Mouse (Mus musculus) kidney, postnatal 0 days (tissue): ENCODE results near the gene Gpm6a. TPM values are rescaled to one million over a fixed set of nuclear protein-coding genes. Genes with fewer than 3 reads are reported as not detected.
"Not testable (repeated sequence)": the region's sequence is repeated elsewhere in the genome, so short reads cannot be mapped to it uniquely, and the experiment has no call there.

Experiments
- ATAC-seq: fragments of 200-750 bp; cut with Nextera tagmentation; replicated peaks from 2 replicates; pipeline ENCODE4 v1.8.0; 2017; ENCODE audit warnings: low read depth, moderate number of reproducible peaks, moderate TSS enrichment, moderate library complexity; ENCODE audit not compliant: low FRiP score
- DNase-seq: peaks from one replicate; pipeline ENCODE4 v3.0.0-alpha.2; 2016; ENCODE audit warnings: low spot score
- H3K27ac ChIP-seq: fragments of 300-500 bp; sonication (generic); 2 replicates; pipeline ENCODE4 v1.5.1; 2014; ENCODE audit warnings: mild to moderate bottlenecking
- H3K27me3 ChIP-seq: fragments of 300-500 bp; sonication (generic); 2 replicates; pipeline ENCODE4 v1.6.1; 2014; ENCODE audit warnings: low read length, mixed read lengths; ENCODE audit not compliant: insufficient read depth
- H3K36me3 ChIP-seq: fragments of 300-500 bp; sonication (generic); 2 replicates; pipeline ENCODE4 v1.6.1; 2014; ENCODE audit warnings: low read length, mixed read lengths; ENCODE audit not compliant: insufficient read depth
- H3K4me1 ChIP-seq: fragments of 300-500 bp; sonication (generic); replicated peaks from 2 replicates; pipeline ENCODE4 v1.6.1; 2014; ENCODE audit warnings: antibody characterized with exemption, low read length, mixed read lengths; ENCODE audit not compliant: insufficient read depth
- H3K4me2 ChIP-seq: fragments of 300-500 bp; sonication (generic); 2 replicates; pipeline ENCODE4 v1.6.1; 2014; ENCODE audit warnings: mild to moderate bottlenecking, low read length, moderate library complexity, mixed read lengths
- H3K4me3 ChIP-seq: fragments of 300-500 bp; sonication (generic); replicated peaks from 2 replicates; pipeline ENCODE4 v1.5.1; 2014; ENCODE audit warnings: low read depth, low read length
- H3K9ac ChIP-seq: fragments of 300-500 bp; sonication (generic); 2 replicates; pipeline ENCODE4 v1.6.1; 2014; ENCODE audit warnings: low read depth, low read length
- H3K9me3 ChIP-seq: fragments of 300-500 bp; sonication (generic); replicated peaks from 2 replicates; pipeline ENCODE4 v1.6.1; 2016; ENCODE audit warnings: low read length, inconsistent platforms, mixed read lengths
- CTCF ChIP-seq: IDR thresholded peaks from 2 replicates; pipeline ENCODE4 v1.5.1; 2016; ENCODE audit warnings: antibody characterized with exemption, low read depth, mild to moderate bottlenecking, moderate library complexity
- WGBS: fragments of 180-500 bp; shearing (Covaris S2); extraction: QIAGEN DNeasy Blood & Tissue Kit; methylation state at CpG from one replicate; pipeline ENCODE4 v1.1.7; 2014; 5-methylcytosine and 5-hydroxymethylcytosine counted together
- polyA plus RNA-seq: library from polyadenylated mRNA; unstranded; fragments of >200 nt; fragmentation: Nextera tagmentation; extraction: Ambion mirVana; gene quantifications from 2 replicates; pipeline ENCODE4 v1.2.1, GENCODE M21; 2015

Gpm6a gene
- polyA plus RNA-seq, 1 experiment from 2014 or later, result 41.6 TPM

DNA sequence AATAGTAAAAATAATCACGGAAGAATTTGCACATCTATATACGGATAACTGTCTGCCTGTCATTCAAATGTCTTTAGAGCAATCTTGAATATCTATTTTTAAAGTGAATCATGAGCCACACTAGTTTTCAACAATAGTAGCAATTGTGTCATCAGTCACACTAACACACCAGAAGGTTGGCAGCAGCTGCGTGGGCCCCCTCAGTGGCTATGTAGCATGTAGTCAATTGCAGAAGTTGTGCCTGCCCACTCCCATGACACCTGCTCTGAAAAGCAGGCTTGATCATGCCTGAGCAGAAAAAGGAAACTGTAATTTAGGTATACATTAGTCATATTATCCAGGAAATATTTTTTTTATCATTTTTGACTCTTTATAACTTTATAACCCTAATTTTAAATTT, 93.8 kb downstream of the Gpm6a start:
- no peak overlapping the region for H3K27ac ChIP-seq
- no peaks in the 10 kb centered on the region for H3K36me3 ChIP-seq
- ATAC-seq (no peak), DNase-seq (no peak)
- no peak overlapping the region for H3K4me3 ChIP-seq
- H3K9me3 ChIP-seq, result no peaks in the 10 kb centered on the region
- no peak overlapping the region for H3K9ac ChIP-seq
- H3K4me2 ChIP-seq, result no peak overlapping the region
- H3K4me1 ChIP-seq, result no peaks in the 10 kb centered on the region
- no peaks in the 10 kb centered on the region for H3K27me3 ChIP-seq
- 85% methylated on average over 3 of the region's 3 CpGs for WGBS
- TF ChIP-seq CTCF, result no peak

DNA sequence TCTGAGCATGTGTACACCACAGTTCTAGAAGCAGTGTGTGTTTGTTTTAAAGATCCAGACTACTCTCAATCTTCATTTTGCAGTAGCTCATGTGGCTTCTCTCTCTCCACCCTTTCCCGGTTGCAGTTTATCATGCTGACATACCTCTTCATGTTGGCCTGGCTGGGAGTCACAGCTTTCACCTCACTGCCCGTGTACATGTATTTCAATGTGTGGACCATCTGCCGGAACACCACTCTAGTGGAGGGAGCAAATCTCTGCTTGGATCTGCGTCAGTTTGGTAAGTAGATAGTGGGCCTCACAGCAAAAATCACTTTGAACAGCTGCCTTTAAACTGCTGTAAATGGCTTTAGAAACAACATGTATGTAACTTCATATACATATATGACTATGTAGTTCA, 95.3 kb downstream of the Gpm6a start:
- H3K27ac ChIP-seq, result no peak overlapping the region
- H3K4me2 ChIP-seq, result no peak overlapping the region
- no peak for TF ChIP-seq CTCF

DNA sequence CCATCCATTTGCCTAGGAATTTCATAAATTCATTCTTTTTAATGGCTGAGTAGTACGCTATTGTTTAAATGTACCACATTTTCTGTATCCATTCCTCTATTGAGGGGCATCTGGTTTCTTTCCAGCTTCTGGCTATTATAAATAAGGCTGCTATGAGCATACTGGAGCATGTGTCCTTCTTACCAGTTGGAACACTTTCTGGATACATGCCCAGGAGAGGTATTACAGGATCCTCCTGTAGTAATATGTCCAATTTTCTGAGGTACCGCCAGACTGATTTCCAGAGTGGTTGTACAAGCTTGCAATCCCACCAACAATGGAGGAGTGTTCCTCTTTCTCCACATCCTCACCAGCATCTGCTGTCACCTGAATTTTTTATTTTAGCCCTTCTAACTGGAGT, 114.2 kb downstream of the Gpm6a start:
- H3K36me3 ChIP-seq, H3K4me1 ChIP-seq, DNase-seq, H3K4me2 ChIP-seq, H3K27me3 ChIP-seq, H3K9me3 ChIP-seq, H3K27ac ChIP-seq, H3K9ac ChIP-seq, ATAC-seq, H3K4me3 ChIP-seq: not testable (repeated sequence)
- WGBS, result 92% methylated on average over 2 of the region's 2 CpGs

More for the DNA sequence above, 95.3 kb downstream of the Gpm6a start:
- no peaks in the 10 kb centered on the region for H3K27me3 ChIP-seq
- H3K9me3 ChIP-seq, result no peaks in the 10 kb centered on the region
- H3K9ac ChIP-seq, result no peak overlapping the region
- H3K36me3 ChIP-seq, result no peaks in the 10 kb centered on the region
- 71% methylated on average over 4 of the region's 4 CpGs for WGBS
- no peak overlapping the region for H3K4me3 ChIP-seq
- ATAC-seq (no peak), DNase-seq (no peak)
- H3K4me1 ChIP-seq, result no peaks in the 10 kb centered on the region

DNA sequence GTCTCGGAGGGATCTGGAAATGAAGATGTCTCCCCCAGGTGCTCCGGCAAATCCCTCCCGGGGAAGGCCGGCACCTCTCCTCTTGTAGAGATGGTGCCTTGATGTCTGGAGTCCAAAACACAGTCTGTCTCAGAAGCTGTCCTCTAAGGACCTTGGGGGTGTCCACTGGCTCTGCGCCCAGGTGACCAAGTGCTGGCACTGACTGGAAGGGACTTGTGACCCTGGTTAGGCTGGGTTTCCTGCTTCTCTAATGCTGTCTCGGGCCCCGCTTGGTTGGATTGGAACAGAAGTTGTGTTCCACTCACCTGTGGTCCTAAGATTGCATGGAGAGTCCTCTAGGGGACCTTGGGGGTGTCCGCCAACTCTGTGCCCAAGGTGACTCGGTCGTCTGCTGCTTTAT, 118.8 kb downstream of the Gpm6a start:
- H3K9ac ChIP-seq, result no peak overlapping the region
- ATAC-seq, result no peak
- TF ChIP-seq CTCF, result no peak
- H3K4me1 ChIP-seq, result no peaks in the 10 kb centered on the region
- no peak overlapping the region for H3K4me2 ChIP-seq
- H3K27ac ChIP-seq, result no peak overlapping the region
- no peaks in the 10 kb centered on the region for H3K9me3 ChIP-seq
- H3K36me3 ChIP-seq, result no peaks in the 10 kb centered on the region
- no peak overlapping the region for H3K4me3 ChIP-seq
- H3K27me3 ChIP-seq, result no peaks in the 10 kb centered on the region
- no peak for DNase-seq
- 93% methylated on average over 10 of the region's 10 CpGs for WGBS

DNA sequence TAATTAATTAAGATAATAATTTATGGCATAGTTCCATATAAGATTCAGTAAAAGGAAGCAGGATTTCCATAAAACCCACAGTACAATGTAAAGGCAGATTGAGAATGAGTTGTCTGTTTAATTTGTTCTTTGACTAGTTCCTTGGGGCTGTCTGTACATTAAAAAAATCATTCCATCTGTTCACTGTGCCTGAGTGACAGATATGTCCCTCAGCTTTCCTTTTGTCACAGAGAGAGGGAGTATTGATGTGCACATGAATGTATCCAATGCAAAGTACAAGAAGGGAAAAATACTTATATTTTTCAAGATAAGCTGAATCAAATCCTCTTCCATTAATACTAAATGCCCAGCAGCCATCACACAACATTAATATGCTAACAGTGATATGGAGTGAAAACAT, 147.6 kb downstream of the Gpm6a start:
- ATAC-seq (no peak), DNase-seq (no peak)
- TF ChIP-seq CTCF, result no peak
- no peaks in the 10 kb centered on the region for H3K27me3 ChIP-seq
- no peaks in the 10 kb centered on the region for H3K9me3 ChIP-seq
- H3K36me3 ChIP-seq, result no peaks in the 10 kb centered on the region
- no peak overlapping the region for H3K4me2 ChIP-seq
- no peak overlapping the region for H3K27ac ChIP-seq
- H3K9ac ChIP-seq, result no peak overlapping the region
- no peaks in the 10 kb centered on the region for H3K4me1 ChIP-seq
- H3K4me3 ChIP-seq, result no peak overlapping the region

DNA sequence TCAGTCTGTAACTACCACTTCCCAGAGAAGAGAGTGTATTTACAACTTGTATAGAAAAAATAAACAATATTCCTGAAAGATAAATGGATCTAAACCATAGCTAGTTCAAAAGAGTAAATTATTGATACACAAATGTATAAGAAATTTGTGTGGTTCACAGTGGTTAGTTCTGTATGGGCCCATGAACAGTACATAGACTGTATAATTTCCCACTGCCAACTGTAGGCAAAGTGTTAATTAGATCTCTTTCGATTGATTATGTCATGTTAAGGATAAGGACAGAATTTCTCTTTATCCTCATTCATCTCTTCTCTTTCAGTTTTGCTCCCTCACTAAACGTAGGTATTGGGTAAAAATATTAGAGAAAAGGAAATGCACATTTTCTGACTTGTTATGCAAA, 148.4 kb downstream of the Gpm6a start:
- ATAC-seq (no peak), DNase-seq (no peak)
- Histone ChIP-seq H3K36me3 (no peaks in the 10 kb centered on the region), H3K9me3 (no peaks in the 10 kb centered on the region), H3K4me1 (no peaks in the 10 kb centered on the region), H3K4me3 (no peak overlapping the region), H3K9ac (no peak overlapping the region), H3K27me3 (no peaks in the 10 kb centered on the region), H3K4me2 (no peak overlapping the region), H3K27ac (no peak overlapping the region)
- TF ChIP-seq CTCF, result no peak
- 75% methylated on average over 2 of the region's 2 CpGs for WGBS

DNA sequence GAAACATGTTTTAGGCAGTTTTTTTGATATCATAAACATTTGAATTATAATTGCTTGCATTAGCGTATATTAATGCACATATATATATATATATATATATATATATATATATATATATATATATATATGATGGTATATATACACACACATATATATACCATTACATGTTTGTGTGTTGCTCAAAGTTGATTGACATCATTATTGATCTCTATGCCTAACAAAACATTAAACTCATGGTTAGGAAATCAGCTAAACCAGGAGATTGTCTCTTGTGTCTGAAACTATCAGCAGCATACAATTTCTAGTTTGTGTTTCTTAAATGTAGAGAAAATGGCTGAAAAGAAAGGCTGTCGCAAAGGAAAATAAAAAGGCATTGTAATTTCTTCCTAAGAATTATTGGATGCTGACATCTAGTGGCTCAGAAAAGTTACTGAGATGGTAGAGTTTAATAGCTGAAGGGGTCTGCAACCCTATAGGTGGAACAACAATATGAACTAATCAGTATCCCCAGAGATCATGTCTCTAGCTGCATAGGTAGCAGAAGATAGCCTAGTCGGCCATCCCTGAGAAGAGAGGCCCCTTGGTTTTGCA, 149.3 kb downstream of the Gpm6a start:
- no peak overlapping the region for H3K4me3 ChIP-seq
- ATAC-seq, result no peak
- no peaks in the 10 kb centered on the region for H3K4me1 ChIP-seq
- H3K9ac ChIP-seq, result no peak overlapping the region
- H3K36me3 ChIP-seq, result no peaks in the 10 kb centered on the region
- H3K27ac ChIP-seq, result no peak overlapping the region
- H3K27me3 ChIP-seq, result no peaks in the 10 kb centered on the region
- peak; percentile 20 for DNase-seq
- TF ChIP-seq CTCF, result peak; percentile 33; the same call in 1 of the 2 replicates
- no peaks in the 10 kb centered on the region for H3K9me3 ChIP-seq
- 49% methylated on average over 3 of the region's 3 CpGs for WGBS
- no peak overlapping the region for H3K4me2 ChIP-seq

Other genes with a start within 250 kb of the Gpm6a start
- gene Wdr17, start 67.7 kb upstream of the Gpm6a start, polyA plus RNA-seq, result 0.48 and 0.97 TPM in 2 replicates